Mouse (Mus musculus) kidney, adult 18-20 months (tissue): ENCODE data around the gene Padi1.

Source experiments
- DNase-seq: peaks from one replicate; pipeline ENCODE4 v3.0.0; 2021

Gene Padi1

DNA sequence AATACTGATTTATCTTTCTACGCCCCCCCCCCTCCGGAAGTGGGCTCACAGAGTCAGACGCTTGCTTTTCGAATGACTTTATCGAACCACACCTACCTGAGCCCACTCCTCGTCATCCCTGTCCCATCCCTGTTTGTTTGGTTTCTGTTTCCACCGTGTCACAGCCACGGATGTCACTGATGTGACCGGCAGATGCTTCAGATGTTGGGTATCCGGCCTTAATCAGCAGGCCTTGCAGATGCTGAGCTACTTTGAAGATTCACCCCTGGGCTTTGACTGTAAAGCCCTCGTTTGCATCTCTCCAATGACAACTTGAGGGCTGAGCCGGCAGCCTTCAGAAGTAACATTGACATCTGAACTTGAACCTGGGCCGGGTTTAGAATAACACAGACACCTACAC is 69.0 kb downstream of the Padi1 start:
- DNase-seq = no peak

DNA sequence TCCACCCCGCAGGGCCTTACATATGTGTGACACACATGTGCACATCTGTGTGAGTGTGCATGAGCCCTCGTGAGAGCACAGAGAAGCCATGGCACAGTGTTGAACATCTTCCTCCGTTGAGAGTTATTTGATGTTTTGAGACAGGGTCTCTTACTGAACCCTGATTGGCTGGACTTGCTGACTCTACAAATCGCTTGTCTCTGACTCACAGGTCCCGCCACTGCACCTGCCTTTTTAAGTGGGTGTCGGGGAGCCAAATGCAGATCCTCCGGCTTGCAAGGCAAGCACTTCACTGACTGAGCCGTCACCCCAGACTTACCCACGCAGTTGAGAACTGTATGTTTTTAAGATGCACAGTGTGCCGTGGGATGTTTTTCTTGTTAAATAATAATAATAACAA is 69.7 kb downstream of the Padi1 start:
- DNase-seq = no peak

DNA sequence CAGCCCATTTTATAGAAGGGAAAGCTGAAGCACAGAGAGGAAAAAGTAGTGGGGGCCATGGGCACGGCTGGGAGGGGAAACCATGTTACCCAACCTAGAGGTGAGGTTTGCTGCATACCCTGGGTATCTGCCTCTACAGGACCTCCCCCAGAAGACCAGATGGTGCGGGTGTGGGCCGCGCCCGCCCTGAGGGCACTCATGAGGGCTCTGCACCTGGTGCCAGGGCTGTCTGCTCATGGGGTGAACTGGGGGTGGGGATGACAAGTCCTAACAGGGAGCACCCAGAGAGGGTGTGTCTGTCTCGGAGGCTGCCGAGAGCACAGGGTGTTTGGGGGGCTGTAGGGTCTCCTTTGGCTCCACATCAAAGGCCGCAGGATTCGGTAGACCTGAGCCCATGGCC is 70.7 kb downstream of the Padi1 start:
- DNase-seq = no peak

DNA sequence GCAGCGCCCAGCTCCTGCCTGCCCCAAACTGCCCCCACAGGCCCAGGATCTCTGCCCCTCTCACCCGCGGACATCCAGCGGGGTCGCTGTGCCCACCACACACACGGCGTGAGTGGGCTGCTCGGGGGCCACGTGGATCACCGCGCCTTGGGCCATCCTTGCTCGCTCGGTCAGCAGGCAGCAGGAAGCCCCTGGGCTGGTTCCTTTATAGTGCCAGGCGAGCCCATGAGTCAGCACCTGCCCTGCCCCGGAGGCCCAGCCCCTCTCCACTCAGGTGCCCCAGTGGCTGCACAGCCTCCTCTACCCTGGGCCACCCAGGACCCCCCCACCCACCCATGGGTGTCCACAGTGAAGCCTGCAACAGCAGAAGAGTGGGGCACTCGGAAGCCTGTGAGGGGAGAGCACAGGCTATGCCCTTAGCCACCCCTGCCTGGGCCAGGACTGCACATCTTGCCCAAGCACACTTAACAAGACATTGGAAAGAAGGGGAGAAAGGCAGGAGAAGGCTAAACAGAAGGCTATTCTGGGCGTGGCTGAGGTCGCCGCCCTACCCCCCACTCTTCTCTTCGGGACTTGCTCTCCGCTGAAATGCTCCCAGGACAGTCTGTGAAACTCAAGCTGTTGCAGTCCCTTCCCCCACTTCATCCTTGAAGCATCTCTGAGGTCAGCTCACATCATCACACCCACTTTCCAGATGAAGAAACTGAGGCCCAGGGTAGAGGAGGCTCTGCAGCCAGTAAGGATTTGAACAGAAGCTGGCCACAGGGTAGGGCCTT is 71.4 kb downstream of the Padi1 start, which contains the start of gene Padi4:
Gene Padi4, minus strand, starts transcription at position 212 of the 776 bp plus-strand sequence.
- DNase-seq = no peak

DNA sequence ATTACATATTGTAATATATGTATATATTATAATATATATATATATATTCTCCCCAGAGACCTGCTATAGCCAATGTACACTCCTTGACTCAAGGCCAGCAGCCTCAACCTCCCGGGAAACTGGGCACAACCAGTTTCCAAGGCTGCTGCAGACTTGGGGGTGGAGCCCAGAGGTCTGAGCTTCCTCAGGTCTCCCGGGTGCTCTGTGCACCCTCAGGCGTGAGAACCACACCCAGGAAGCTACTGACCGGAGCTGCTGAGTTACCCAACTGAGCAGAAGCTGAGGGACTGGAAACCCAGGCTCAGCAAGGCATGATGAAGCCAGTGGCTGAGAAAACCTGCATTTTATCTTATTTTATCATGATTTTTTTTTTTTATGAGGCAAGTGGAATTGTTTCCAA is 74.5 kb downstream of the Padi1 start:
- no peak for DNase-seq

DNA sequence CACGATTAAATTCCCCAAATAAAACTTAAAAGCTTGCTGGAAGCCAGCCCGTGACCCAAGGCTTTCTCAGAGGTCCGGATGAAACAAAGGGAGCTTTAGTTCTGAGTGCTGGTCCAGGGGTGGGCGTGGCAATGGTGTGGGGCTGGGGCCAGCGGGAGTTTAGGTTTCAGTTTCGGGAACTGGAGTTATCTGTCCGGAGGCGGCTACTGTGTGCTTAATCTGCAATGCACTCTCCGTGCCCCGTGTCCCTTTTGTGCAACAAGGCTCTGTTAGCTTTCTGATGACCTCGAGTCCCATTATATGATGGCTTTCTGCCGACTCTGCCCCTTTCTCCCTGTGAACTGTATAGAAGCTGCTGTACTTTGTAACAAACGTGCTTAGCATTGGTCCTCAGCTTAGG is 75.1 kb downstream of the Padi1 start:
- DNase-seq = peak; percentile 18

DNA sequence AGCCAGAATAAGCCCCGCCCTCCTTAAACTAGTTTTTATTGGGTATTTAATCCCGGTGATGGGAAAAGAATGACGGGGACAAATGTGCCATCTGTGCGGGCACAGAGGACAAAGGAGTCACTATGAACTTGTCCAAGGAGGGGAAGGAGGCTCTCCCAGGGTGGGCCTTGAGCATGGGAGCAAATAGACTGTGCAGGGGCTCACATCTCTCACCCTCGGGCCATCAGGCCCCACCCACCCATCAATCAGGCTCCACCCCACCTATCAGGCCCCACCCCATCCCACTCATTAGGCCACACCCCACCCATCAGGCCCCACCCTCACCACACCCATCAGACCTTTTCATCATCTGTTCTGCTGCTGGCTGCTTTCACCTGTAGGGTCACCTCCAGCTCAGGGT is 76.6 kb downstream of the Padi1 start:
- DNase-seq = no peak

DNA sequence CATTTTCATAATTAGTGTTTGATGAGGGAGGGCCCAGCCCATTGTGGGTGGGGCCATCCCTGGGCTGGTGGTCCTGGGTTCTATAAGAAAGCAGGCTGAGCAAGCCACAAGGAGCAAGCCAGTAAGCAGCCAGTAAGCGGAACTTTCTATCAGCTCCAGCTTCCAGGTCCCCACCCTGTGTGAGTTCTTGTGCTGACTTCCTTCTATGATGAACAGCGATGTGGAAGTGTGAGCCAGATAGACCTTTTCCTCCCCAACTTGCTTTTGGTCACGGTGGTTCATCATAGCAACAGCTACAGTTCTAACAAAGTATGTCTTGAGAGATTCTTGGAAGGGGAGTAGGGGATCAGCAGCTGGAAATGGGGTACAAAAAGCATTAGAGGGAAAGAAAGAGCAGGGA is 79.6 kb downstream of the Padi1 start:
- no peak for DNase-seq

DNA sequence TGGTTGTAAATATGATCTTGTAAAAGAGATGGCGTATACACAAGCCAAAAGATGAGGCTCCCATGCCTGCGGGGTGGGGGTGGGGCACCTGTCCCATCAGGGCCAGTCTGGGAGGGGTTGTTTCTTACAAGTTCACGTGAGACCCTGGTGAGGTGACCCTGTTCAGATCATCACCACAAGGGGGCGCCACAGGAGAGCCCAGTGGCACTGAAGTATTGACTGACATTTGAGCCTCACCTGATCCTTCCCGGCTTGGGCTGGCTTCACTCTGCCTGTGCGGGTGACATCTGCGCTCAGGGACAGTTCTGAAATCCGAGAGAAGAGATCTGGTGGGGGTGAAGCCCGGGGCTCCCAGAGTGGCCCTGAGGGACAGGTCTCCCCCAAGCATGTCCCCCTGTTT is 82.4 kb downstream of the Padi1 start:
- DNase-seq = peak; percentile 54
